Mouse (Mus musculus) granulocyte monocyte progenitor cell, adult 5-6 weeks (primary cell): Measurements from ENCODE around the gene Slitrk6. TPM values are rescaled to one million over a fixed set of nuclear protein-coding genes. Genes with fewer than 3 reads are reported as not detected.

Experiments
- ATAC-seq: replicated peaks from 2 replicates; pipeline ENCODE4 v1.8.0; 2016; ENCODE audit warnings: mild to moderate bottlenecking, moderate TSS enrichment, inconsistent platforms; ENCODE audit not compliant: poor library complexity, severe bottlenecking
- total RNA-seq, 2 experiments: library from RNA; stranded (forward) in 1 of 2; stranded (reverse) in 1 of 2; fragments of 200-712, 200-1000 nt in 1 of 2; fragments of >200 nt in 1 of 2; fragmentation: Nextera tagmentation in 1 of 2; gene quantifications; 2 replicates each; pipeline ENCODE4 v1.2.3; 2014 to 2017

Slitrk6 gene
- total RNA-seq (2014; fragmentation: Nextera tagmentation), result not detected in 2 replicates
- total RNA-seq (2017), result not detected in 2 replicates

DNA sequence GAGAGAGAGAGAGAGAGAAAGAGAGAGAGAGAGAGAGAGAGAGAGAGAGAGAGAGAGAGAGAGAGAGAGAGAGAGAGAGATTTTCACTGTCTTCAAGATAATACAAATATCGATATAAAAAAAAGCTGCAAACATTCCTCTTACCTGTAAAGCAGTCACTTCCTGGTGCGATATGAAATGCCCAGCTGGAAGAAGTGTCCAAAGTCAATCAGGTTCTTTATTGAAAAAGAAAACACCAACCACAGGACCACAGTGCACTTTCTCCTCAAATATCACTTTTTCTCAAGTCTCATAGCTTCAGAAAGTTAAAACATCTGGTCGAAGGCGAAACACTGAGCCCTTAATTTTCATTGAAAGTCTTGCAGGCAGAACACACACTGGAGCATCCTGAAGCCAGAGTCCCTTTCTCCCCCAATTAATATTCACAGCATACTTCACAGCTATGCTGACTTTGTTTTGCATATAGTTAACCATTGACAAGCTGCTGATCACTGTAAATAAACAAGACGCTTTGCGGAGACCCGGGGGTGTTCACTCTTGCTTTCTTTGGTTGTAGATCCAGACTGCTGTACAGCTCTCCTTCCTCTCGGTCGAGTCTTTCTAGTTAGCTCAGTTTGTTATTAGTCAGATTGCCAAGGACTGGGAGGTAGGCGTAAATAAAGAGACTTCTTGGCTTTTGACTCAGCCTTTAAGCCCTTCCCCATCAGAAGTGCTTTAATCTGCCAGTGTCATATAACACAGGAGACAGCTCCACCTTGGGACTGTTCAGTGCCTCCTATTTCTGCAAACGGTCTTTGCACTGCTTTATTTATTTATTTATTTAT is at the start of gene Slitrk6:
Slitrk6 (minus strand) TSS at position 666 of the 824 bp plus-strand sequence.
- ATAC-seq, result no peak

DNA sequence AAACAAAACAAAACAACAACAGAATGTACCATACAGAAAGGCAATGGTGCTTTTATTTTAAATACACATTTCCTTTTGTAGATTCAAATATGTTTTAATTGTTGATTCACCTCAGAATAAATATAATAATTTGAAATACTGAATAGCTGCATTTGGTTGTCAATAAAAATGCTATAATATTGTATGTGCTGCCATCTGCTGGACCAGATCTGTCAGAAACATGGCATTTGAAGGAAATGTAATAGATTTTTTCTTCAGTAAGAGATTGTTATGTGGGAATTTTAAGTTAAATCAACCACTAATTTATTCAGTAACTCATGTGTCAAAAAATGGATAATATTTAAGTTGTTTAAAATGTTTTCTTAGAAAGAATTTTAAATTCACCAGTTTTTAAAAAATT is 22.6 kb upstream of the Slitrk6 start:
- no peak for ATAC-seq

DNA sequence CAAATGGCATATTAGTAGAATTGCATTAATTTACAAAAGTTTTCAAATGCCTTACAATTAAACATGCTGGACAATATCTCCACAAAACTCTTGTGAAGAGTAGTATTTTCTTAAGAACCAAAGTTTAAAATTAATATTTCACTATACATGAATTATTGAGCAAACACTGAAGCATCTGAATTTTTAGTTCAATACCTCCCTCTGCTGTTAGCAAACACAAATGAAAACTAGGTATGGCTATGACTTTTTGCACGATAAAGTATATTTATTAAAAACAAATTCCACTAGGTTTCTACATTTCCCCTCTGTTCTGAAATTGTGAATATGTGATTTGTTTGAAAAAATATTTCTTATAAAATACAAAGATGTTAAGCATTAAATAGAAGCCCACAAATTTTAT is 15.7 kb upstream of the Slitrk6 start:
- no peak for ATAC-seq

DNA sequence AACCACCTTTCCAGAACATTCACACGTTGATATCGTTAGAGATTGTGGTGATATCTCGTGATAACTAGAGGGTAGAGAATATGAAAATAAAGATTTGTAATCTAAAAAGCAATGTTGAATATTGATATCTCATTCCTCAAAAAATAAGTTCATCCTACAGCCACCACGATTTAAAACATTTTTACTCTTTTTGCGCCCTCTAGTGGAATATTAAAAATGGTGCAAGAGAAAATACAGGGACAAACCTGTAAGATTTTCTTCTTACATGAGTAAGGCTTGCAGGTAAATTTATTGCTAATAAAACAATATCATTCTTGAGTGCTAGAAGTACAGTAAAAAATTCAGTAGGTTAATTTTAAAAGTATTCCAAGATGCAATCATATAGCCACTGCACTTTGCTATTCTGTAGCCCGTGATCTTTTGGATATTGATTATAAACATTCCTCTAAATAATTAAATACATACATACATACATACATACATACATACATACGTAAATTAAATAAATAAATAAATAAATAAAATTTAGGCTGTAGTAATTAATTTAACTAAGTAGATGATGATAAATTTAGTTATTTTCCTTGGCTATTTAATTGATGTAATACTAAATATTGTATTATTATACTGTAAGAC is 7.8 kb upstream of the Slitrk6 start:
- no peak for ATAC-seq

DNA sequence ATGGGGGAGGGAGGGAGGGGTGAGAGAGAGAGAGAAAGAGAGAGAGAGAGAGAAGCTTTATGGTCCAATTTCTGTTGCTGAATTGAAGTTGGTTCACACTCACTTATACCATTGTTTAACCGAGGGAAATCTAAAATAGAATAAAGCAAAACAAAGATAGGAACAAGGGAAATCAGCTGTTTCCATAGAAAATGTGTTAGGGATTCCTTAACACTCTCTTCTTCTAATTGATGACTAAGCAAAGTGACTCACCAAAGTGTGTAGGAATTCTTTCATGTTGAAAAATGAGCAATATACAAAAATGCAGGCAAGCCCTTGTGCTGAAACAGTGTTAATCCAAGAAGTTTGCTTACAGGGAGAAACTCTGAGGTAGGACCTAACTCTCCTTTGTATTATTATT is 6.0 kb upstream of the Slitrk6 start:
- no peak for ATAC-seq

DNA sequence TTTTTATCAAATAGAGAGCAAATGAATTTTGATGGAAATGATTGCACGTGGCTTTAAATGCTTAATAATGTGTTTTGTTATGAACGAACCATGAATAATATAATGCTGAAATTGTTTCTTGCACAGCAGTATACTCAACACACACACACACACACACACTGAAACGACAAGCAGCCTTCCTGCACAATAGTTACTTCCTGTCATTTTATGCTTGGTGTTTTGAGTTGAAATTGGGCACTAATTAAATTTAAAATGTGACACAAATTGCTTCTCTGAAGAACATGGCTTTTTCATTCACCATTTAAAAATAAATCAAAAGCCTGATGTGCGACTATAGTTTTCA is 330 bp upstream of the Slitrk6 start:
- ATAC-seq, result no peak

DNA sequence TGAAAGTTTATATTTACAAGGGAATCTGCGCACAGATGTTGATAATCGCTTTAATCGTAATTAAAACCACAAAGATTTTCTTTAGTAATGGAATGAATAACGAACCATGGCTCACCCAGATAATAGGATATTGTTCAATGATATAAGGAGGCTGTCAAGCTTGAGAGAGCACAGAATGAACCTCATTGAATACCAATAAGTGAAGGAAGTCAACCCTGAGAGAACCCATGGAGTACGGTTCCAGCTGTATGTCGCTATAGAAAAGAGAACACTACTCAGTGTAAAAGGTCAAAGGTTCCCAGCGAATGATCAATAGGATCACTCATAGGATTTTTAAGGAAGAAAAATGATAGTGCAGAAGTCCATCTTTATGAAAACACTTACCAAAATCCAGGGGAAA is 15.1 kb downstream of the Slitrk6 start:
- ATAC-seq, result no peak

DNA sequence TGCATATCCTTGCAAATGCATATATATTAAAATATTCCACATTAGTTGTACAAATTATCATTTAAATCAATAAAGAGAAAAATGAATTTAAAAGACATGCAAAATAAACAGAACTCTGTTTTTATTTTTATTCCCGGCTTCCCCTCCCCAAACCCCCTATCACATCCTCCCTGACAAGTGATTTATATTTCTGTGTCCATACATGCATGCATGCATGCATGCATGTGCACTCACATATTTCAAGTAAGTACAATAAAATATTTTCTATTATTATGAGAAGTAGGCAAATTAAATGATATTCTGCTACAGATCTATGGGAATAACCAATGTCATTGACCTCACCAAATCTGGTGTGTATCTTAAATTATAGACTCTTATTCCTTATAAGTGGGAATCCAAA is 15.6 kb downstream of the Slitrk6 start:
- no peak for ATAC-seq

DNA sequence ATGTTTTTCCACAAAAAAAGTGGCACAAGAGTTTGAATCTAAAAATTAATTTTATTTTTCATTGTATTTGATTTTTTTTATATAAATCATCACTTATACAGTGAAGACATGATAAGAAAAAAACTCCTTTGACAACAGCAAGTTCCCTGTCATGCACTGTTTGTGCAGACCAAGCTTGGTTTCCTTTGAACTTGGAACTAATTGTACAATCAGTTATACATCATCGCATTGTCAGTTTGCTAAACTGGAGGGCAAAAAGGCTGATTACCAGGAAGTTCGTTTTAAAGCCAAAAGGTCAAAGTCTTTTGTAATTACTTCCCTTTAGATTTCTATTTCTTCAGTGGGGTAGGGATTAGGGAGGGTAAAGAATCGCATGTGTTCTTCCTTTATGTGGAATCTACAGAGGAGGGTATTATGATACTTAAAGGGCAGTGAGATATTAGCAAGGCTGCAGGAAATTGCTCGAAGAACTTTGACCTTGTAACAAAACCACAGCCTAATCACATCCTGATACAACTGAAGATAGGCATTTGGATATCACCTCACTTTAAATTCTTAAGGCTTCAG is 26.5 kb downstream of the Slitrk6 start:
- ATAC-seq, result no peak

DNA sequence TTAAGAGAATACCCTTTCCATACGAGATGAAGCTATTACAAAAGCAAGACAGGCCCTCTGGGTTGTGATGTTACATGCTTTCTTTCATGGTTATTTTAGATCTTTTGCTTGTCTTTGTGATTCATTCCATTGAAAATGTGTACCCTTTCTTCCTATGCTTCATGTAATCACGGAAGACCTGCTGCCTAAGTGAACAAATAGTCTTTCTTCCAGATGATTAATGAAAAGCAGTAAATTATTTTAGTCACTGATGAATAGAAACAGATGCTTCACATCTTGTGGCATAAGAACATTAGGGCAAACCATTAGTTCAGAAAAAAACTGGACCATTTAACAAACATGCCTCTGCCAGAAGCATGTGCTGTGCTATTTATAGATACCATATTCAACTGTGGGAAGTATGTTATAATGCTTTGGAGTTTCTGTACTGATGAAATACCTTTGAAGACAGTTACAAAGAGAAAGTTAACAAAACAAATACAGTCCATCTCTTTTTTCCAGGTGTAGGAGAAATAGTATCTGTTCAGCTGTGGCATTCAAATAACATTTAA is 30.8 kb downstream of the Slitrk6 start:
- no peak for ATAC-seq
